Mouse (Mus musculus) hindbrain, embryonic 10.5 days (tissue): ENCODE results near the gene Fpr3. TPM values are rescaled to one million over a fixed set of nuclear protein-coding genes. Genes with fewer than 3 reads are reported as not detected.
"Not testable (repeated sequence)": the region's sequence is repeated elsewhere in the genome, so short reads cannot be mapped to it uniquely, and the experiment has no call there.

Experiments
- DNase-seq: peaks from one replicate; pipeline ENCODE4 v3.0.0-alpha.2; 2017; ENCODE audit warnings: low spot score
- H3K27ac ChIP-seq: fragments of 300-500 bp; sonication (generic); 2 replicates; pipeline ENCODE4 v1.5.1; 2016; ENCODE audit warnings: mild to moderate bottlenecking, moderate library complexity
- H3K27me3 ChIP-seq: fragments of 300-500 bp; sonication (generic); 2 replicates; pipeline ENCODE4 v1.6.1; 2016; ENCODE audit warnings: mild to moderate bottlenecking; ENCODE audit not compliant: poor library complexity, insufficient read depth, severe bottlenecking
- H3K36me3 ChIP-seq: fragments of 300-500 bp; sonication (generic); 2 replicates; pipeline ENCODE4 v1.6.1; 2016; ENCODE audit warnings: mild to moderate bottlenecking, moderate library complexity
- H3K4me1 ChIP-seq: fragments of 300-500 bp; sonication (generic); replicated peaks from 2 replicates; pipeline ENCODE4 v1.6.1; 2016; ENCODE audit warnings: mild to moderate bottlenecking
- H3K4me3 ChIP-seq: fragments of 300-500 bp; sonication (generic); 2 replicates; pipeline ENCODE4 v1.5.1; 2016; ENCODE audit warnings: mild to moderate bottlenecking, moderate library complexity
- H3K9me3 ChIP-seq: fragments of 300-500 bp; sonication (generic); 2 replicates; pipeline ENCODE4 v1.6.1; 2016; ENCODE audit warnings: mild to moderate bottlenecking, moderate library complexity
- WGBS: fragments of 180-500 bp; shearing (Covaris S2); methylation state at CpG from one replicate; pipeline ENCODE4 v1.1.7; 2016; 5-methylcytosine and 5-hydroxymethylcytosine counted together
- polyA plus RNA-seq: library from polyadenylated mRNA; unstranded; fragments of >200 nt; fragmentation: Nextera tagmentation; extraction: Ambion mirVana; gene quantifications from 2 replicates; pipeline ENCODE4 v1.2.1, GENCODE M21; 2016

The Fpr3 gene
- polyA plus RNA-seq, 1 experiment from 2014 or later, result not detected

- H3K27ac ChIP-seq, result no peak overlapping the region
- no peak overlapping the region for H3K4me3 ChIP-seq
- DNase-seq, result no peak
- 85% methylated on average over 1 of the region's 1 CpGs for WGBS
- no peaks in the 10 kb centered on the region for H3K36me3 ChIP-seq
- no peaks in the 10 kb centered on the region for H3K9me3 ChIP-seq
- H3K27me3 ChIP-seq, result no peaks in the 10 kb centered on the region
- H3K4me1 ChIP-seq, result no peaks in the 10 kb centered on the region
Observed at GRCm38 (mm10) chr17:17900768-17901167, 13.1 kb downstream of the Fpr3 start.

DNA sequence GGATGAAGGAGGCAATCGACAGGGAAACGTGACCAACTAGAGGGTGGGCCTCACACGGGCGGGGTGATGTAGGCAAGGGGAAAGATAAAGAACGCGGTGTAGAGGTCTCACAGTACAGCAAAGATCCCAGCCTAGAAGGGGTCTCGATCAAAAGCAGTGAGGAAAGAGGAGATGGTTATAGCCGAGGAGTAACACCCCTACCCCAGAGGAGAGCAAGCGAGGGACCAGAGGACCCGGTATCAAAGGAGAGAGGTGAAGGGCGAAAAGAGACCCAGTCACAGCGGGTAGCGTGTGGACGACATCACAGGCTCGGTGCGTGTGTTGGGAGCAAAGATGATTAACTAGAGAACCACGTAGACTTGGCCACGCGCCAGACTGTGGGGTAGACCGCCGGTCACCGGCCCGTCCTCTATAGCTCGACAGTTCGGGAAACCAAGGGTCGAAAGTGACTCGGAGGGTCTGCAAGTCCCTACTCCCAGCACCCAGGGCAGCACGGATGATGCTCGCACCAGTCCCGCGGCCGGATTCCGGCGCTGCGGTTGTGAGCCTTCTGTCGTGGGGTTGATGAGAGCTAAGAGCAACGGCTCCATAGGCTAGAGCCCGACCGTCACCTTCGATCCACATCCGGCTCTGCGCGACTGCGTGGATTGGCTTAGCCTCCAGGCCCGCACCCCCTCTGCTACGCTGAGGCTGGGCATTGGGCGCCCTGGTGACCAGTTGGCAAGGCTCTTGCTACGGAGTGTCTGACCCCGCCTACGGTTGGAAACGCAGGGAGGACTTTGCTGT, 22.2 kb downstream of the Fpr3 start:
- Histone ChIP-seq H3K36me3 (no peaks in the 10 kb centered on the region), H3K9me3 (peaks cover 11% of the 10 kb centered on the region; the same call in 1 of the 2 replicates), H3K4me3 (peak overlapping the region; percentile 57), H3K27me3 (no peaks in the 10 kb centered on the region), H3K4me1 (0 out of 2 replicates have a peak, but pooled peaks cover 6% of the 10 kb centered on the region), H3K27ac (peak overlapping the region; percentile 83)
- peak; percentile 85 for DNase-seq
- 21% methylated on average over 51 of the region's 51 CpGs for whole genome bisulfite sequencing

GRCm38 (mm10) chr17:17912618-17913017, 25.0 kb downstream of the Fpr3 start:
- not testable (repeated sequence) for H3K4me3 ChIP-seq, H3K4me1 ChIP-seq, H3K27ac ChIP-seq, H3K27me3 ChIP-seq, H3K36me3 ChIP-seq, DNase-seq
- peaks cover 14% of the 10 kb centered on the region; the same call in 1 of the 2 replicates for H3K9me3 ChIP-seq
- WGBS, result 88% methylated on average over 8 of the region's 8 CpGs

DNA sequence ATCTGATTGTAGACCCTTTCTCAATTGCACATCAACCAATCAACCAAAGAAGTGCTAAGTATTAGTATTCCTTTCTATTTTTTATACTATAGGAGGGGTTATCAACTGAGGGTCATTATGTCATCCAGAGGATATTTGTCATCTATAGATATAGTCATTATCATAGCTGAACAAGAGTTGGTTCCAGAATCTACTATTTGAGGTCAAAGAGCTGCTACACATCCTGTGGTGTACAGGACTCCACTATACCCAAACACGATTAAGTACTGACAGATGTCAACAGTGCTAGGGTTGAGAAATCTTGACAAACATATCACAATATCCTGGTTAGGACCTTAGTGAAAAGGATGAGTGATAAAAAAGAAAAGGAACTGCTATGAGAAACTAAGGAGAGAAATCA, 29.7 kb downstream of the Fpr3 start:
- WGBS, result 92% methylated on average over 1 of the region's 1 CpGs
- no peak for DNase-seq

GRCm38 (mm10) chr17:17917782-17918181, 30.1 kb downstream of the Fpr3 start:
- no peak overlapping the region for H3K4me3 ChIP-seq
- no peaks in the 10 kb centered on the region for H3K27me3 ChIP-seq
- no peak overlapping the region for H3K27ac ChIP-seq
- peaks cover 3% of the 10 kb centered on the region; the same call in 1 of the 2 replicates for H3K9me3 ChIP-seq
- DNase-seq, result no peak
- H3K36me3 ChIP-seq, result no peaks in the 10 kb centered on the region
- H3K4me1 ChIP-seq, result no peaks in the 10 kb centered on the region

More for the DNA sequence above, 29.7 kb downstream of the Fpr3 start:
- Histone ChIP-seq H3K9me3 (peaks cover 3% of the 10 kb centered on the region; the same call in 1 of the 2 replicates), H3K4me1 (no peaks in the 10 kb centered on the region), H3K27me3 (no peaks in the 10 kb centered on the region), H3K4me3 (no peak overlapping the region), H3K27ac (no peak overlapping the region), H3K36me3 (no peaks in the 10 kb centered on the region)

DNA sequence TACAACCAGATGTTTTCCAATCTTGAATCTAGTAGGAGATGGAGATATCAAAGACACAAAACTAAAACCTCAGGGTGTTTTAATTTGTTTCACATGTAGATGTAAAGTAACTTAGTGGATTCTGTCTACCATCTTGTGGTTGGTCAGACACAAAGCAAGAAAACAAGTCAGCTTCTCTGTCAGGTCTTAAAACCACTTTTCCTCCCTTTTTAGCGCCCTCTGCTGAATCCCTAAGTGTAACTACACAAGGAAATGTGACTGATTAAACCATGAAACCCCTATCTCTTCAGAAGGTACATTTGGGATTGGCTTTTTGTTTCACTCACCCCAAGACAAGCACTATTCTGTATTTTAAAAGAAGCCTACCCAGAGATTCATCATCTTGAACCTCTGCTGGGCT, 85.8 kb downstream of the Fpr3 start:
- Histone ChIP-seq H3K4me3 (no peak overlapping the region), H3K4me1 (no peaks in the 10 kb centered on the region), H3K9me3 (peaks cover 6% of the 10 kb centered on the region), H3K27me3 (no peaks in the 10 kb centered on the region), H3K36me3 (no peaks in the 10 kb centered on the region), H3K27ac (no peak overlapping the region)
- DNase-seq, result no peak
- 31% methylated on average over 1 of the region's 1 CpGs for WGBS

GRCm38 (mm10) chr17:17981232-17981631, 93.6 kb downstream of the Fpr3 start:
- peaks cover 20% of the 10 kb centered on the region for H3K9me3 ChIP-seq
- not testable (repeated sequence) for H3K4me3 ChIP-seq, H3K27me3 ChIP-seq, H3K36me3 ChIP-seq, H3K4me1 ChIP-seq, DNase-seq, H3K27ac ChIP-seq
- WGBS, result 76% methylated on average over 2 of the region's 2 CpGs

DNA sequence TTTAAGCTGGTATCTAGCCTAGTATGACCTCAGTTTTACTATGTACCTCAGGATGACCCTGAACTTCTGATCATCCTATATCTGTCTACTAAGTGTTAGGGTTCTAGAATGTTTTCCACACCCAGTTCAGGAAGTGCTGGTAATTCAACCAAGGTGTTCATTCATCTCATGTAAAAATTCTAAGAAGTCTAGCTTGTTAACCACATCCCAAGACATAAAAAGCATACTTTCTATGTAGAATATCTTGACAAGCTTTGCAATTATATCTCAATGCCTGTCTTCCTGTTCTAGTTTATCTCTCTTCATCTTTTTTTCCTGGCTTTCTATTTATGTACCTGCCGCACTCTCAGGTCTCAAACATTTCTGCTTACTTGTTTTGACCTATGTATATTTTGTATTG, 117.1 kb downstream of the Fpr3 start:
- H3K27ac ChIP-seq, result no peak overlapping the region
- H3K4me1 ChIP-seq, result no peaks in the 10 kb centered on the region
- H3K4me3 ChIP-seq, result no peak overlapping the region
- WGBS, result 94% methylated on average over 1 of the region's 1 CpGs
- no peak for DNase-seq
- 0 out of 2 replicates have a peak, but pooled peaks cover 4% of the 10 kb centered on the region for H3K9me3 ChIP-seq
- H3K36me3 ChIP-seq, result no peaks in the 10 kb centered on the region
- no peaks in the 10 kb centered on the region for H3K27me3 ChIP-seq

Other genes with a start within 250 kb of the Fpr3 start
- not detected in 2 replicates for gene Vmn2r90, start 184.1 kb upstream of the Fpr3 start, polyA plus RNA-seq
- 43.9 and 44.2 TPM in 2 replicates for gene Spaca6, start 60.7 kb upstream of the Fpr3 start, polyA plus RNA-seq
- 0.63 and 1.2 TPM in 2 replicates for gene Has1, start 32.6 kb upstream of the Fpr3 start, polyA plus RNA-seq
- gene Fpr1, start 3.9 kb upstream of the Fpr3 start, polyA plus RNA-seq, result not detected in 2 replicates
- not detected in 2 replicates for gene Fpr2, start within 50 bp of the Fpr3 start, polyA plus RNA-seq
- not detected in 2 replicates for gene Fpr-rs4, start 133.9 kb downstream of the Fpr3 start, polyA plus RNA-seq
- 0.01 TPM in 1 of 2 replicates, not detected in the other for gene Vmn2r124, start 161.6 kb downstream of the Fpr3 start, polyA plus RNA-seq
- gene Vmn2r91, start 197.2 kb downstream of the Fpr3 start, polyA plus RNA-seq, result not detected in 2 replicates